Mouse (Mus musculus) spleen, adult 2 months (tissue): Measurements from ENCODE around the gene B4galt4.

ENCODE experiments used
- CTCF ChIP-seq: fragments of 200-500 bp; IDR thresholded peaks from 2 replicates; pipeline ENCODE4 v1.5.1; 2011; ENCODE audit warnings: mild to moderate bottlenecking, inconsistent platforms; ENCODE audit not compliant: insufficient read depth, insufficient read length, insufficient replicate concordance; ENCODE audit errors: extremely low read depth
- POLR2A ChIP-seq: fragments of 200-500 bp; IDR thresholded peaks from 2 replicates; pipeline ENCODE4 v1.6.1; 2011; ENCODE audit warnings: low read depth, low read length, inconsistent platforms

DNA sequence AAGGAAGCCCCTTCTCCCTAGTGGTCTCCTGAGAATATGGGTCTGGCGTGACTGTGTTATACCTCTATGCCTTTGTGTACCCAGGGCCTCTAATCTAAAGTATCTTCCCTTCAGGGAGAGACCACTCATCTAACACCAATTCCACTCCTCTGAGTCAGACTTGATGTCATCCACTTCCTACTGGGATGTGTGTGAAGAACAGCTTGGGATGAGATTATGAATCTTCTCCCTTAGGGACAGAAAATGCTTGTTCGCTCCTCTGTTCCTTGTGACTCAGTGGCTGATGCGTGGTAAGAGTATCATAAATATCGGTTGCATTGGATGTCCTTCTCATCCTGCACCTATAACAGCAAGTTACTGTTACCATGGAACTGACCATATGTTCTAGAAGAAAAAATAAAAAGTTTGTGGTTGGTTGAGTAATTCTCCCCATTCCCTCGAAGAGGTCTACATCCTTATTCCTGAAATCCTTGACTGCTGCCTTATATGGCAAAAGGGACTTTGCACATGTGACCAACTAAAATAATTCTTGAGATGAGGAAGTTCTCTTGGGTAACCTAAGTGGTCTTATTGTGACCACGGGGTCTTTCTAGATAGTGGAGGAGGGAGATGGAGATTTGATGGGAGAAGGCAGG lies 47.0 kb upstream of the B4galt4 start:
- no peak for TF ChIP-seq CTCF
- TF ChIP-seq POLR2A, result no peak
